Mouse (Mus musculus) pancreas, adult 10 weeks (tissue): Measurements from ENCODE around the gene Sdhc. TPM values are rescaled to one million over a fixed set of nuclear protein-coding genes. Genes with fewer than 3 reads are reported as not detected.

ENCODE experiments used
- polyA plus RNA-seq: library from polyadenylated mRNA; stranded (reverse); fragments of 350-450 nt; fragmentation: Illumina TruSeq; extraction: RNeasy Lipid Tissue Mini Kit (QIAGEN cat#74804); gene quantifications from one replicate; pipeline ENCODE4 v1.2.3, GENCODE M21; 2015; ENCODE audit warnings: low read depth, low replicate concordance; ENCODE audit not compliant: insufficient read depth

Gene Sdhc
- polyA plus RNA-seq: 17.8 TPM

DNA sequence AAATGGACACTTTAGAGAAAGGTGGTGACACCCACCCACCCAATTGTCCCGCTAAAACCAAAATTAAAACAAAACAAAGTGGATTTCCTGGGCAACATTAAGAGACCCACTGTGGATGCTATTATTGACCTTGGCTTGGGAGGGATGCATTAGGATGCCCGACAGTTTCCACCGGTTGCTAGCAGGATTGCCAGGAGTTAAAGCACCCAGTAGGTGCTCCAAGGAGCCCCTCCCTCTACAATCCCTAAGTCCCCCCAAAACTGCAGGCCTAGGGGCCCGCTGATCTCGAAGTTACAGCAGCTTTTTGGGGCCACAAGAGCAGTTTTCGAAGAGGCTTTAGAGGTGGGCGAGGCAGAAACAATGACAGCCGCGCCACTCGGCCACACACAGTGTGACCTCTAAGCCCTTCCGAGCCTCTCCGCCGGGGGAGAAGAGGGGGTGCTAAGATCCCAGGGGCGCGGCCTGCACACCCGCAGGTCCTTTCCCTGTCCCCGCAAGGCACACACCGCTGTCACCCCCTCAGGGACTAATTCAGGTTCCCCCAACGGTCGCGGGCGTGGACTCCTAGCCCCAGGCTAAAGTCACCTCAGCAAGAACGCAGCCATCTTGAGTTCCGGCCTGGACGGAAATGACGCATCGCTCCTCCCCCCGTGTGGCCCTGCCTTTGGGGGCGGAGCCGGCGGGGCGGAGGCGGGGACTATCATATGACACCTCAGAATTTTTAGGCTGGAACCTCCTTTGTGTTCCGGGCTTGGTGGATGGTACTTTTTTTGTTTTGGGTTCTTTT is at the start of gene Sdhc, which contains the start of gene Mpz:
Sdhc (minus strand) TSS at position 630 of the 787 bp plus-strand sequence.
Mpz (plus strand) TSS at position 738 of the 787 bp plus-strand sequence.

GRCm38 (mm10) chr1:171195887-171196397 is 45.5 kb upstream of the Sdhc start, which contains the start of gene Pcp4l1:
TSS of gene Pcp4l1 (minus strand) at chr1:171196268.

DNA sequence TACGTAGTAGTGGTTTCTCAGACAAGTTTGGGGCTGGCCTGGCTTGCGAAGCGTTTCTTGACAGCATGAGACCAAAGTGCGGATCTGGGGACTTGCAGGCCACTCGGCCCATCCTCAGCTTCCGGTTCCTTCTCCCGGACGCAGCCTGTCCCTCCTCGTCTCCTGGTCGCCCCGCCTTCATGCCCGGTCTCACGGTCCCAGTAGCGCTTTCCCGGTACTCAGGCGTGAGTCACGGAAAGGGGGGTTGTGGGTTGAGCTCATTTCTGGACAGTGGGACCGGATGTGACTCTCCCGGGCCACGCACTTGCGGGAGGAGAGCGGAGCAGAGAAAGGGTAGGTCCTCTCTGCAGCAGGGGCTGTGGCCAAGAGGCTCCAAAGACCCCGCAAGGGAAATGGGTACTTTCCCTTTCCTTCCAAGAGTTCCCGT is 36.5 kb downstream of the Sdhc start, which contains the start of gene Cfap126:
Cfap126 (plus strand) TSS at position 46 of the 427 bp plus-strand sequence.

Other genes starting within 250 kb of the Sdhc start
- gene Fcrlb, start 237.7 kb downstream of the Sdhc start, polyA plus RNA-seq: not detected
- not detected for gene Fcrla, start 223.0 kb downstream of the Sdhc start, polyA plus RNA-seq
- 6.6 TPM for gene Fcgr2b, start 174.1 kb downstream of the Sdhc start, polyA plus RNA-seq
- 0.68 TPM for gene Fcgr4, start 131.7 kb downstream of the Sdhc start, polyA plus RNA-seq
- 10.0 TPM for gene Fcgr3, start 85.7 kb downstream of the Sdhc start, polyA plus RNA-seq
- gene Cfap126, start 36.7 kb downstream of the Sdhc start, polyA plus RNA-seq: 1.6 TPM
- gene Mpz, start 108 bp upstream of the Sdhc start, polyA plus RNA-seq: 1.4 TPM
- gene Pcp4l1, start 45.7 kb upstream of the Sdhc start, polyA plus RNA-seq: 10.0 TPM
- gene Nr1i3, start 63.4 kb upstream of the Sdhc start, polyA plus RNA-seq: not detected
- 19.5 TPM for gene Tomm40l, start 71.9 kb upstream of the Sdhc start, polyA plus RNA-seq
- gene Apoa2, start 74.5 kb upstream of the Sdhc start, polyA plus RNA-seq: not detected
- gene Fcer1g, start 83.8 kb upstream of the Sdhc start, polyA plus RNA-seq: 14.0 TPM
- 0.94 TPM for gene Adamts4, start 99.8 kb upstream of the Sdhc start, polyA plus RNA-seq
- 77.8 TPM for gene Ndufs2, start 100.8 kb upstream of the Sdhc start, polyA plus RNA-seq
- 14.4 TPM for gene B4galt3, start 119.7 kb upstream of the Sdhc start, polyA plus RNA-seq
- gene Ppox, start 130.6 kb upstream of the Sdhc start, polyA plus RNA-seq: 18.2 TPM
- gene Usp21, start 137.4 kb upstream of the Sdhc start, polyA plus RNA-seq: 16.4 TPM
- 42.1 TPM for gene Ufc1, start 144.4 kb upstream of the Sdhc start, polyA plus RNA-seq
- gene Dedd, start 178.5 kb upstream of the Sdhc start, polyA plus RNA-seq: 12.2 TPM
- 13.2 TPM for gene Nit1, start 195.0 kb upstream of the Sdhc start, polyA plus RNA-seq
- gene Pfdn2, start 195.1 kb upstream of the Sdhc start, polyA plus RNA-seq: 9.1 TPM
- gene Klhdc9, start 210.2 kb upstream of the Sdhc start, polyA plus RNA-seq: not detected
- 0.87 TPM for gene Nectin4, start 219.5 kb upstream of the Sdhc start, polyA plus RNA-seq
- gene Arhgap30, start 238.4 kb upstream of the Sdhc start, polyA plus RNA-seq: 1.7 TPM